Mouse (Mus musculus) gastrocnemius, postnatal 36 days (tissue): ENCODE results near the gene Akap7. TPM values are rescaled to one million over a fixed set of nuclear protein-coding genes. Genes with fewer than 3 reads are reported as not detected.

Source experiments
- DNase-seq, 2 experiments: peaks; one replicate each; pipeline ENCODE4 v3.0.0; 2022
- intact Hi-C: fragments of 180-260 bp; cut with DNase I; formaldehyde crosslinking; loops from one replicate; pipeline ENCODE4 v1.15.1; 2025
- total RNA-seq, 2 experiments: library from RNA; stranded (reverse); gene quantifications; 2 replicates each; pipeline ENCODE4 v1.2.3; 2021

Akap7 gene
- total RNA-seq, 2 experiments from 2014 or later, result 18.6 to 23.3 TPM

- DNase-seq, result no peak
- intact Hi-C loops, result loop anchor here (5.0 kb wide), 1 partner anchor 58 kb away; the partner anchor contains the start of gene Epb41l2
These were observed 8.6 kb downstream of the Akap7 start for GRCm38 (mm10) chr10:25299031-25299529.

- no peak for DNase-seq
- intact Hi-C loops, result loop anchor here (5.0 kb wide), 1 partner anchor 59 kb away; the partner anchor contains the start of gene Epb41l2
These were observed 9.4 kb downstream of the Akap7 start for GRCm38 (mm10) chr10:25298264-25298671.

- intact Hi-C loops, result loop anchor here (5.0 kb wide), 1 partner anchor 60 kb away; the partner anchor contains the start of gene Epb41l2
- DNase-seq, result no peak
These were observed 9.9 kb downstream of the Akap7 start for GRCm38 (mm10) chr10:25297666-25298263.

GRCm38 (mm10) chr10:25296657-25297369 lies 10.9 kb downstream of the Akap7 start:
- peak; percentile 85 to 91 for DNase-seq
- intact Hi-C loops, result loop anchor here (5.0 kb wide), 1 partner anchor 60 kb away; the partner anchor contains the start of gene Epb41l2

- intact Hi-C loops, result loop anchor here (5.0 kb wide), 1 partner anchor 61 kb away; the partner anchor contains the start of gene Epb41l2
- no peak for DNase-seq
These were observed 11.4 kb downstream of the Akap7 start for GRCm38 (mm10) chr10:25296286-25296656.

GRCm38 (mm10) chr10:25295836-25296235 lies 11.8 kb downstream of the Akap7 start:
- DNase-seq, result no peak
- intact Hi-C loops, result loop anchor here (5.0 kb wide), 1 partner anchor 61 kb away; the partner anchor contains the start of gene Epb41l2

- no peak for DNase-seq
- intact Hi-C loops, result loop anchor here (5.0 kb wide), 1 partner anchor 62 kb away; the partner anchor contains the start of gene Epb41l2
These were observed 12.7 kb downstream of the Akap7 start for GRCm38 (mm10) chr10:25294999-25295398.

- no peak for DNase-seq
- intact Hi-C loops, result no loop called here
These were observed 13.9 kb downstream of the Akap7 start for GRCm38 (mm10) chr10:25293796-25294195.

GRCm38 (mm10) chr10:25291053-25291452 lies 16.6 kb downstream of the Akap7 start:
- DNase-seq, result peak; percentile 44 to 64
- intact Hi-C loops, result no loop called here

- DNase-seq, result no peak
These were observed 22.4 kb downstream of the Akap7 start for GRCm38 (mm10) chr10:25285100-25285811.

GRCm38 (mm10) chr10:25284427-25285099 lies 23.1 kb downstream of the Akap7 start:
- intact Hi-C loops, result no loop called here
- DNase-seq, result no peak

More at GRCm38 (mm10) chr10:25285100-25285811, 22.4 kb downstream of the Akap7 start:
- intact Hi-C loops, result no loop called here

- intact Hi-C loops, result no loop called here
- DNase-seq, result no peak
These were observed 24.3 kb downstream of the Akap7 start for GRCm38 (mm10) chr10:25283397-25283796.

- intact Hi-C loops, result no loop called here
- DNase-seq, result no peak
These were observed 27.5 kb downstream of the Akap7 start for GRCm38 (mm10) chr10:25280141-25280540.

GRCm38 (mm10) chr10:25279406-25279805 lies 28.3 kb downstream of the Akap7 start:
- intact Hi-C loops, result no loop called here
- DNase-seq, result no peak

GRCm38 (mm10) chr10:25275492-25275891 lies 32.2 kb downstream of the Akap7 start:
- intact Hi-C loops, result no loop called here
- DNase-seq, result no peak

- DNase-seq, result no peak
- intact Hi-C loops, result no loop called here
These were observed 32.9 kb downstream of the Akap7 start for GRCm38 (mm10) chr10:25274621-25275330.

- no peak for DNase-seq
- intact Hi-C loops, result no loop called here
These were observed 33.9 kb downstream of the Akap7 start for GRCm38 (mm10) chr10:25273731-25274130.

GRCm38 (mm10) chr10:25271756-25272155 lies 35.9 kb downstream of the Akap7 start:
- intact Hi-C loops, result no loop called here
- DNase-seq, result no peak

GRCm38 (mm10) chr10:25271207-25271606 lies 36.5 kb downstream of the Akap7 start:
- intact Hi-C loops, result no loop called here
- no peak for DNase-seq
